Mouse (Mus musculus) lung, postnatal 0 days (tissue): ENCODE data around the gene Psrc1. TPM values are rescaled to one million over a fixed set of nuclear protein-coding genes. Genes with fewer than 3 reads are reported as not detected.

Experiments
- ATAC-seq: fragments of 200-750 bp; cut with Nextera tagmentation; 2 replicates; pipeline ENCODE4 v1.8.0; 2017; ENCODE audit warnings: moderate library complexity
- DNase-seq: peaks from one replicate; pipeline ENCODE4 v3.0.0-alpha.2; 2016; ENCODE audit warnings: low spot score
- H3K27ac ChIP-seq: fragments of 300-500 bp; sonication (generic); 2 replicates; pipeline ENCODE4 v1.5.1; 2014; ENCODE audit warnings: antibody characterized with exemption, mild to moderate bottlenecking, low read length, mixed read lengths
- H3K27me3 ChIP-seq: fragments of 300-500 bp; sonication (generic); replicated peaks from 2 replicates; pipeline ENCODE4 v1.6.1; 2014; ENCODE audit warnings: low read length, mixed read lengths; ENCODE audit not compliant: insufficient read depth
- H3K36me3 ChIP-seq: fragments of 300-500 bp; sonication (generic); 2 replicates; pipeline ENCODE4 v1.6.1; 2014; ENCODE audit warnings: low read length, mixed read lengths; ENCODE audit not compliant: insufficient read depth
- H3K4me1 ChIP-seq: fragments of 300-500 bp; sonication (generic); 2 replicates; pipeline ENCODE4 v1.6.1; 2014; ENCODE audit warnings: antibody characterized with exemption, low read depth, low read length, mixed read lengths; ENCODE audit not compliant: insufficient read depth
- H3K4me2 ChIP-seq: fragments of 300-500 bp; sonication (generic); replicated peaks from 2 replicates; pipeline ENCODE4 v1.6.1; 2014; ENCODE audit warnings: low read depth, mild to moderate bottlenecking, low read length, moderate library complexity, mixed read lengths
- H3K4me3 ChIP-seq: fragments of 300-500 bp; sonication (generic); 2 replicates; pipeline ENCODE4 v1.5.1; 2014; ENCODE audit warnings: low read depth, low read length
- H3K9ac ChIP-seq: fragments of 300-500 bp; sonication (generic); replicated peaks from 2 replicates; pipeline ENCODE4 v1.6.1; 2014; ENCODE audit warnings: low read depth, mild to moderate bottlenecking
- H3K9me3 ChIP-seq: fragments of 300-500 bp; sonication (generic); 2 replicates; pipeline ENCODE4 v1.6.1; 2016; ENCODE audit warnings: low read length, mixed read lengths
- CTCF ChIP-seq: IDR thresholded peaks from 2 replicates; pipeline ENCODE4 v1.5.1; 2016; ENCODE audit warnings: antibody characterized with exemption, mild to moderate bottlenecking
- EP300 ChIP-seq: IDR thresholded peaks from 2 replicates; pipeline ENCODE4 v1.6.1; 2016; ENCODE audit warnings: antibody characterized with exemption, mild to moderate bottlenecking, control low read depth
- WGBS: fragments of 180-500 bp; shearing (Covaris S2); extraction: QIAGEN DNeasy Blood & Tissue Kit; methylation state at CpG from one replicate; pipeline ENCODE4 v1.1.7; 2014; 5-methylcytosine and 5-hydroxymethylcytosine counted together
- polyA plus RNA-seq: library from polyadenylated mRNA; unstranded; fragments of >200 nt; fragmentation: Nextera tagmentation; extraction: Ambion mirVana; gene quantifications from 2 replicates; pipeline ENCODE4 v1.2.1, GENCODE M21; 2015

Gene Psrc1
- polyA plus RNA-seq, 1 experiment from 2014 or later: 2.3 TPM

DNA sequence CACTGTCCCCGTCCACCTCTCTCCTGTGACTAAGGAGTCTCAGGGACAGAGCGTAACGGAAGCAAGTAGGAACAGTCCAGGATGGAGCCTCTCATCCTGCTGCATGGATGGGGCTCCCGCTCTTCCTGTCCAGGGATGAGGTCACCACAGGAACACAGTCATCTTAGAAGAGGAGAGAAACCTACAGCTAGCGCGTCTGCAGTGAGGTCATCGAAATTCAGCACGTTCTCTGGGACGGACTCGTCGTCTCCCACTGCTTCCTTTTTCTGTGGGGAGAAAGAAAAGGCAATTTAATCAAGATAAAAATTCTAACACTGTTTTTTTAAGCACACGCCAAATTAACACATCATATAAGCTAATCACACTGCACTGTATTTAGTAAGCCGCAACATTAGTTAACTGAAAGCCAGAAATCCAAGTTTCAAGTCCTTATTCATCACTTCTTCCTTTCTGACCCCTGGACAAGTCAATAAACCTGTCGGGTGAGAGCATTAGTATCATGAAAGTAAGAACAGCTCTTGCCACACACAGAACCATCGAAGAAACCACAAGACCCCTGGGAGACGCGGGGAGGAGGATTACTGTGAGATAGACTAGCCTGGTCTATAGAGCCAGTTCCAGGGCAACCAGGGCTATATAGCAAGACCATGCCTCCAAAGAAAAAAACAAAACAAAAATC, 52.2 kb downstream of the Psrc1 start:
- ATAC-seq: peak; percentile 95

DNA sequence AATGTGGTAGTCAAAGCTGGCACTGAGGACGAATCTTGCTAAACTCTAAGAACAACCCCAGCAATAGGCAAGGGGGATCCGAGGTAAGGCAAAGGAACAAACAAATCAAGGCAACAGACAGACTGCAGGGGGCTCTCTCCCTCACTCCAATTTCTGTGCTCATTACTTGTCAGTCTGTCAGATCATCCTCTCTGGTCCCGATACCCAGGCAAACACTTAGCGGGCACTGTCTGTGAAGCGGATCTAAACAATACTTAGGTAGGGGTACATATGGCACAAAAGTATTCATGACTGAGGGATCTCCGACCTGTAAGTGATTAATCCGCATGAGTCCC, 52.7 kb downstream of the Psrc1 start:
- Histone ChIP-seq H3K27me3 (no peaks in the 10 kb centered on the region), H3K4me3 (no peak overlapping the region), H3K9me3 (no peaks in the 10 kb centered on the region), H3K27ac (no peak overlapping the region), H3K36me3 (peaks cover 29% of the 10 kb centered on the region; the same call in 1 of the 2 replicates), H3K4me2 (no peak overlapping the region), H3K4me1 (no peaks in the 10 kb centered on the region), H3K9ac (no peak overlapping the region)
- TF ChIP-seq CTCF (peak; percentile 34; the same call in 1 of the 2 replicates), EP300 (no peak)
- ATAC-seq (no peak), DNase-seq (no peak)
- WGBS: 82% methylated on average over 7 of the region's 7 CpGs

More for the DNA sequence above, 52.2 kb downstream of the Psrc1 start:
- Histone ChIP-seq H3K9ac (no peak overlapping the region), H3K4me1 (no peaks in the 10 kb centered on the region), H3K36me3 (peaks cover 34% of the 10 kb centered on the region; the same call in 1 of the 2 replicates), H3K9me3 (no peaks in the 10 kb centered on the region), H3K4me2 (no peak overlapping the region), H3K27ac (0 out of 2 replicates have a peak overlapping the region, but pooled peaks have one; percentile 33), H3K27me3 (no peaks in the 10 kb centered on the region), H3K4me3 (no peak overlapping the region)
- peak; percentile 85 for TF ChIP-seq EP300
- TF ChIP-seq CTCF: no peak
- DNase-seq: peak; percentile 58
- 80% methylated on average over 17 of the region's 17 CpGs for WGBS

Other genes with a start within 250 kb of the Psrc1 start
- gene Gnai3, start 237.7 kb upstream of the Psrc1 start, polyA plus RNA-seq: 87.4 and 96.3 TPM in 2 replicates
- not detected in 2 replicates for gene Gpr61, start 229.0 kb upstream of the Psrc1 start, polyA plus RNA-seq
- 4.6 TPM in 2 replicates for gene Amigo1, start 197.5 kb upstream of the Psrc1 start, polyA plus RNA-seq
- gene Cyb561d1, start 182.6 kb upstream of the Psrc1 start, polyA plus RNA-seq: 4.8 and 4.9 TPM in 2 replicates
- gene Atxn7l2, start 172.9 kb upstream of the Psrc1 start, polyA plus RNA-seq: 6.1 and 6.7 TPM in 2 replicates
- gene Sypl2, start 157.2 kb upstream of the Psrc1 start, polyA plus RNA-seq: not detected in 2 replicates
- gene Psma5, start 126.9 kb upstream of the Psrc1 start, polyA plus RNA-seq: 156 and 163 TPM in 2 replicates
- gene Sort1, start 99.8 kb upstream of the Psrc1 start, polyA plus RNA-seq: 30.8 and 34.2 TPM in 2 replicates
- 5.6 and 7.1 TPM in 2 replicates for gene Mybphl, start 18.9 kb upstream of the Psrc1 start, polyA plus RNA-seq
- gene Celsr2, start 31.7 kb downstream of the Psrc1 start, polyA plus RNA-seq: 3.4 and 3.8 TPM in 2 replicates
- 81.0 and 81.3 TPM in 2 replicates for gene Sars, start 61.4 kb downstream of the Psrc1 start, polyA plus RNA-seq
- 6.4 and 7.9 TPM in 2 replicates for gene 1700013F07Rik, start 150.3 kb downstream of the Psrc1 start, polyA plus RNA-seq
- gene 5330417C22Rik, start 152.7 kb downstream of the Psrc1 start, polyA plus RNA-seq: 32.4 and 45.7 TPM in 2 replicates
- gene Tmem167b, start 178.6 kb downstream of the Psrc1 start, polyA plus RNA-seq: 41.8 and 42.7 TPM in 2 replicates
- 41.0 and 45.9 TPM in 2 replicates for gene Taf13, start 187.9 kb downstream of the Psrc1 start, polyA plus RNA-seq
- 7.8 and 8.2 TPM in 2 replicates for gene Wdr47, start 207.4 kb downstream of the Psrc1 start, polyA plus RNA-seq